Mouse (Mus musculus) kidney, postnatal 0 days (tissue): ENCODE results near the gene Ybx2. TPM values are rescaled to one million over a fixed set of nuclear protein-coding genes. Genes with fewer than 3 reads are reported as not detected.
A peak's percentile ranks its signal among the peaks of the same experiment; 100 is the strongest.

Experiments used
- ATAC-seq: fragments of 200-750 bp; cut with Nextera tagmentation; replicated peaks from 2 replicates; pipeline ENCODE4 v1.8.0; 2017; ENCODE audit warnings: low read depth, moderate number of reproducible peaks, moderate TSS enrichment, moderate library complexity; ENCODE audit not compliant: low FRiP score
- DNase-seq: peaks from one replicate; pipeline ENCODE4 v3.0.0-alpha.2; 2016; ENCODE audit warnings: low spot score
- H3K27ac ChIP-seq: fragments of 300-500 bp; sonication (generic); 2 replicates; pipeline ENCODE4 v1.5.1; 2014; ENCODE audit warnings: mild to moderate bottlenecking
- H3K27me3 ChIP-seq: fragments of 300-500 bp; sonication (generic); 2 replicates; pipeline ENCODE4 v1.6.1; 2014; ENCODE audit warnings: low read length, mixed read lengths; ENCODE audit not compliant: insufficient read depth
- H3K36me3 ChIP-seq: fragments of 300-500 bp; sonication (generic); 2 replicates; pipeline ENCODE4 v1.6.1; 2014; ENCODE audit warnings: low read length, mixed read lengths; ENCODE audit not compliant: insufficient read depth
- H3K4me1 ChIP-seq: fragments of 300-500 bp; sonication (generic); replicated peaks from 2 replicates; pipeline ENCODE4 v1.6.1; 2014; ENCODE audit warnings: antibody characterized with exemption, low read length, mixed read lengths; ENCODE audit not compliant: insufficient read depth
- H3K4me2 ChIP-seq: fragments of 300-500 bp; sonication (generic); 2 replicates; pipeline ENCODE4 v1.6.1; 2014; ENCODE audit warnings: mild to moderate bottlenecking, low read length, moderate library complexity, mixed read lengths
- H3K4me3 ChIP-seq: fragments of 300-500 bp; sonication (generic); replicated peaks from 2 replicates; pipeline ENCODE4 v1.5.1; 2014; ENCODE audit warnings: low read depth, low read length
- H3K9ac ChIP-seq: fragments of 300-500 bp; sonication (generic); 2 replicates; pipeline ENCODE4 v1.6.1; 2014; ENCODE audit warnings: low read depth, low read length
- H3K9me3 ChIP-seq: fragments of 300-500 bp; sonication (generic); replicated peaks from 2 replicates; pipeline ENCODE4 v1.6.1; 2016; ENCODE audit warnings: low read length, inconsistent platforms, mixed read lengths
- CTCF ChIP-seq: IDR thresholded peaks from 2 replicates; pipeline ENCODE4 v1.5.1; 2016; ENCODE audit warnings: antibody characterized with exemption, low read depth, mild to moderate bottlenecking, moderate library complexity
- WGBS: fragments of 180-500 bp; shearing (Covaris S2); extraction: QIAGEN DNeasy Blood & Tissue Kit; methylation state at CpG from one replicate; pipeline ENCODE4 v1.1.7; 2014; 5-methylcytosine and 5-hydroxymethylcytosine counted together
- polyA plus RNA-seq: library from polyadenylated mRNA; unstranded; fragments of >200 nt; fragmentation: Nextera tagmentation; extraction: Ambion mirVana; gene quantifications from 2 replicates; pipeline ENCODE4 v1.2.1, GENCODE M21; 2015

The Ybx2 gene
- polyA plus RNA-seq, 1 experiment from 2014 or later, result 6.8 TPM

DNA sequence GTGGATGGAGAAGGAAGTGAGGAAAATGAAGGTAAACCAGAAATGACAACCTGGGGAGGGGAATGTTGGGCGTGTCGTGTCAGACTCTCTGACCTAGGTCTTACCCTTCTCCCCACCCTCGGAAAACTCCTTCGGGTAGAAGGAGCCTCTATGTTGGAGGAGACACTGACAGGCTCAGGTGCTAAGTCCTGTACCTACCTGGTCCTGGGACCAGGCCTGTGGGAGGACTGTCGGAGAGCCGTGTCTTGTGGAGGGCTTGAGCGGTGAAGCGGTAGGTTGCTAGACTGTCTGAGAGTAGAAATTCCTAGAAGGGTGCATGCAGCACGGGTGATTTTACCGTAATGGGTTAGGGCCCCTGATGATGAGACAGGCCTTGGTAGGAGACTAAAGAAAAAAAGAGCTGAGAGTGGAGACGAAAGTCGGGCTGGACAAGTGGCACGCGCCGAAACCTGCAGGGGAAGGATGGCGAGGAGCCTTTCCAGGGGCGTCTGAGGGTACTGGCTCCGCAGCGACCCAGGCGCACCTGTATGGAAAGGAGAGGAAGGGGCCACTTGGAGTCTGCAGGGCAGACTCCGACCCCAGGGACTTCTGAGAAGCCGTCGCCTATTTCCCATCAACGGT, 29.2 kb downstream of the Ybx2 start, which contains the start of gene Cldn7:
Gene Cldn7 (plus strand): TSS at position 130 of the 621 bp plus-strand sequence.
- Histone ChIP-seq H3K4me3 (peak within 1 kb of the TSS; percentile 49), H3K4me2 (peak within 1 kb of the TSS; percentile 49), H3K36me3 (no peaks in the 10 kb centered on the region), H3K9me3 (no peaks in the 10 kb centered on the region), H3K27ac (peak within 1 kb of the TSS; percentile 83), H3K27me3 (peaks cover 12% of the 10 kb centered on the region), H3K9ac (peak within 1 kb of the TSS; percentile 63), H3K4me1 (no peaks in the 10 kb centered on the region)
- no peak for ATAC-seq
- WGBS, result 7% methylated on average over 24 of the region's 24 CpGs
- TF ChIP-seq CTCF, result no peak
- no peak for DNase-seq

DNA sequence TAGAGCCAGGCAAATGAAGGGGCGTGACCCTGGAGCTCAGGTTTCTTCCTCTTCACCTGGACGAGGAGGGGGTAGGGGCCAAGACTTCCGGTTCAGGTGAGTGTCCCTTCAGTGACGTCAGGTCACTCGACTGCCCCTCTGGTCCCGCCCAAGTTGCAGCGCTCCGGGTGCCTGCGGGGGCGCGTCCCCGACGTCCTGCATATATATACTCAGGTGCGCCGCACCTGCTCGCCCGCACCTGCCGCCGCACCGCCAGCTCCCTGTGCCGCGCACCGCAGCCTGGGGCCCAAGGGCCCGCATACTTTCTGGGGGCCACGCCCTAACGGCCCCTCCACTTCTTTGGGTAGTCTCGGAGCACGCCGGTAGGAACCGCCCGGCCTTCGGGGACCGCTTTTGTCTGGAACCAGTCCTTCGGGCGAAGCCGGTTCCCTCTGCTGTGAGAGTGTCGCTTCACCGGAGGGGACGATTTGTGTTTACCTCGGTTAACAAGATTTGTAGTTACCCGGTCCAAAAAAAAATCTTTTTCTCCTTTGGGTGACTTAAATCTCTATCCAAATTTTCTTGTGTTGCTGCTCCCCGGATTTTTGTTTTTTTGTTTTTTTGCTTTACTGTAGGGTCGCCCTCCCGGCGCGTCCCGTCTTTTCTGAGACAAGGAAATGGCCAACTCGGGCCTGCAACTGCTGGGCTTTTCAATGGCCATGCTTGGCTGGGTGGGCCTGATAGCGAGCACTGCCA, 29.8 kb downstream of the Ybx2 start:
- DNase-seq, result peak; percentile 51
- Histone ChIP-seq H3K27ac (peak overlapping the region; percentile 83), H3K4me2 (peak overlapping the region; percentile 49), H3K9me3 (no peaks in the 10 kb centered on the region), H3K36me3 (no peaks in the 10 kb centered on the region), H3K27me3 (peaks cover 12% of the 10 kb centered on the region), H3K9ac (peak overlapping the region; percentile 63), H3K4me1 (no peaks in the 10 kb centered on the region), H3K4me3 (peak overlapping the region; percentile 49)
- ATAC-seq, result peak; percentile 66
- no peak for TF ChIP-seq CTCF
- 2% methylated on average over 49 of the region's 49 CpGs for WGBS

DNA sequence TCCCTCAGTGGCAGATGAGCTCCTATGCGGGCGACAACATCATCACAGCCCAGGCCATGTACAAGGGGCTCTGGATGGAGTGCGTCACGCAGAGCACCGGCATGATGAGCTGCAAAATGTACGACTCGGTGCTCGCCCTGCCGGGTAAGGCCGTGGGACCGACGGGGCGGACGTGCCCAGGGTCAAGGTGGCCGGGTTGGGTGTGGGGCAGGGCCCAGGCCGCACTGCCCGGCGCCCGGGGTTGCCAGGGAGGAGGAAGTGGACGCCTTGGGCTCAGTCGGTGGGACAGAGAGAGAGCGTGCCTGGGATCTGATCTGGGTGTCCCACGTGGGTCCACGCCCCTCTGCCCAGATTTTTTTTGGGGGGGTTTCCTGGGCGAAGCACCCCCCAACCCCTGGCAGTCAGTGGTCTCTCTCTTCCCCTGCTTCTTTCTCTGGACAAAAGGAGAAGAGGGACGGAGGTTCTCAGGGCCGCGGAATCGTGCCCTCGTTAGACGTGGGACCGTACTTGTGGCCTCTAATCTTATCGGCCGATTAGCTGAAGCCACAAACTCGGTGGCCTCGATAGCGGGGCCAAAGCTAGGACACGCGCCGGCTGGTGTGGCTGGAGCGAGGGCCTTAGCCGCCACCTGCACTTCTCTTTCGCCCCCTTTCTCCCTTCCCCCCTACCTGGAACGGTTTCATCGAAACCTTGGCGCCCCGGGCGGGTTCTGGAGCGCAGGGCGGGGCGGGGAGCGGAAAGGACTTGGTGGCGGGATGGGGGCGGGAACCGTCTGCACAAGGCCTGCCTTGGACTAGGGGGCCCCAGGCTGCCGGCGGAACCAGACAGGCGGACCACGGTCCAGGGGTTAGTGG, 30.6 kb downstream of the Ybx2 start:
- Histone ChIP-seq H3K27ac (peak overlapping the region; percentile 83), H3K36me3 (no peaks in the 10 kb centered on the region), H3K4me2 (peak overlapping the region; percentile 49), H3K9me3 (no peaks in the 10 kb centered on the region), H3K4me1 (no peaks in the 10 kb centered on the region), H3K27me3 (peaks cover 12% of the 10 kb centered on the region), H3K4me3 (peak overlapping the region; percentile 49), H3K9ac (peak overlapping the region; percentile 63)
- TF ChIP-seq CTCF, result no peak
- DNase-seq, result peak; percentile 59
- WGBS, result 1% methylated on average over 58 of the region's 59 CpGs
- ATAC-seq, result peak; percentile 61

DNA sequence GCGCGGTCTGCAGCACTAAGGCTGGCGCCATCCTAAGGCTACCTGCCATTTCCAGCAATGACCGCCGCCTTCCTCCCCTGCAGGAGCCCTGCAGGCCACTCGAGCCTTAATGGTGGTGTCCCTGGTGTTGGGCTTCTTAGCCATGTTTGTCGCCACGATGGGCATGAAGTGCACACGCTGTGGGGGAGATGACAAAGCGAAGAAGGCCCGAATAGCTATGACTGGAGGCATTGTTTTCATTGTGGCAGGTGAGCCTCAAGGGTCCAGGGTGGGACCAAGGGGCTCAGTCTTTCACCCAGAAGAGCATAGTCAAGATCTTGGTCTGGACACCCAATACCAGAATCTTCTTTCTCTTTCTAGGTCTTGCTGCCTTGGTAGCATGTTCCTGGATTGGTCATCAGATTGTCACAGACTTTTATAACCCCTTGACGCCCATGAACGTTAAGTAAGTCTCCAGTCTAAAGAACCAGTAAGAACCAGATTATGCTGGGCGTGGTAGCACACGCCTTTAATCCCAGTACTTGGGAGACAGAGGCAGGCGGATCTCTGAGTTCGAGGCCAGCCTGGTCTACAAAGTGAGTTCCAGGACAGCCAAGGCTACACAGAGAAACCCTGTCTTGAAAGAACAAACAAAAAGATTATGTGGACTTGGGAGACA, 31.4 kb downstream of the Ybx2 start:
- no peak for ATAC-seq
- TF ChIP-seq CTCF, result no peak
- Histone ChIP-seq H3K9me3 (no peaks in the 10 kb centered on the region), H3K9ac (peak overlapping the region; percentile 63; the same call in 1 of the 2 replicates), H3K4me1 (no peaks in the 10 kb centered on the region), H3K36me3 (no peaks in the 10 kb centered on the region; the same call in 1 of the 2 replicates), H3K4me2 (peak overlapping the region; percentile 49), H3K27ac (peak overlapping the region; percentile 83; the same call in 1 of the 2 replicates), H3K27me3 (peaks cover 12% of the 10 kb centered on the region), H3K4me3 (peak overlapping the region; percentile 49)
- WGBS, result 36% methylated on average over 17 of the region's 17 CpGs
- no peak for DNase-seq

DNA sequence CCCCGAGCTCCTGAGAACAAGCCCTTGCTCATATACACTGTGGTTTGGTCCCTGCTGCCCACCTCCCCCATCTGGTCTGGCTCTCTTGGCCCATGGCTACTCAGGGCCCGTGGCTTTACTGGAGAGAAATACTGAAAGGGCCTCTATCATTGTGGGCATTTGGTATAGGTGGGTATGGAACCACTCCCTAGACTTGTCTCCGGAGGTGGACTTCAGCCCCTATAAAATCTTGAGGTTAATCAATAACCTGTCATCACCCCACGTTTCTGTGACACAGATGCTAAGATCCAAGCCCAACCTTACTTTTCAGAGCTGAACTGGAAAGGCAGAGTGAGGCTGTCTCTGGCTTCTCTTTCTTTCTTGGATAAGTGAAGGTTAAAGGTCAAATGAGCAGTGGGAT, 33.2 kb downstream of the Ybx2 start:
- Histone ChIP-seq H3K9ac (no peak overlapping the region), H3K4me2 (no peak overlapping the region), H3K27me3 (peaks cover 12% of the 10 kb centered on the region), H3K9me3 (no peaks in the 10 kb centered on the region), H3K4me1 (no peaks in the 10 kb centered on the region), H3K36me3 (peaks cover 8% of the 10 kb centered on the region), H3K27ac (no peak overlapping the region), H3K4me3 (no peak overlapping the region)
- ATAC-seq (0 out of 2 replicates have a peak, but pooled peaks have one; percentile 14), DNase-seq (no peak)
- TF ChIP-seq CTCF, result no peak
- WGBS, result 74% methylated on average over 4 of the region's 4 CpGs
